Mouse (Mus musculus) neural tube, embryonic 15.5 days (tissue): ENCODE results near the gene Zup1. TPM values are rescaled to one million over a fixed set of nuclear protein-coding genes. Genes with fewer than 3 reads are reported as not detected.
"Not testable (repeated sequence)": the region's sequence is repeated elsewhere in the genome, so short reads cannot be mapped to it uniquely, and the experiment has no call there.

ENCODE experiments used
- ATAC-seq: fragments of 200-750 bp; cut with Nextera tagmentation; 2 replicates; pipeline ENCODE4 v1.8.0; 2017; ENCODE audit warnings: mild to moderate bottlenecking, moderate TSS enrichment, moderate library complexity; ENCODE audit not compliant: low FRiP score
- H3K27ac ChIP-seq: fragments of 300-500 bp; sonication (generic); replicated peaks from 2 replicates; pipeline ENCODE4 v1.5.1; 2015; ENCODE audit warnings: mild to moderate bottlenecking, inconsistent platforms
- H3K27me3 ChIP-seq: fragments of 300-500 bp; sonication (generic); replicated peaks from 2 replicates; pipeline ENCODE4 v1.6.1; 2015; ENCODE audit warnings: inconsistent platforms
- H3K36me3 ChIP-seq: fragments of 300-500 bp; sonication (generic); 2 replicates; pipeline ENCODE4 v1.6.1; 2015; ENCODE audit warnings: inconsistent platforms
- H3K4me1 ChIP-seq: fragments of 300-500 bp; sonication (generic); 2 replicates; pipeline ENCODE4 v1.6.1; 2015; ENCODE audit warnings: inconsistent platforms
- H3K4me2 ChIP-seq: fragments of 300-500 bp; sonication (generic); 2 replicates; pipeline ENCODE4 v1.6.1; 2015; ENCODE audit warnings: inconsistent platforms, mild to moderate bottlenecking, moderate library complexity
- H3K4me3 ChIP-seq: fragments of 300-500 bp; sonication (generic); replicated peaks from 2 replicates; pipeline ENCODE4 v1.5.1; 2015; ENCODE audit warnings: mild to moderate bottlenecking, inconsistent platforms
- H3K9ac ChIP-seq: fragments of 300-500 bp; sonication (generic); replicated peaks from 2 replicates; pipeline ENCODE4 v1.6.1; 2015; ENCODE audit warnings: mild to moderate bottlenecking, inconsistent platforms
- H3K9me3 ChIP-seq: fragments of 300-500 bp; sonication (generic); replicated peaks from 2 replicates; pipeline ENCODE4 v1.6.1; 2016; ENCODE audit warnings: inconsistent platforms
- WGBS: fragments of 180-500 bp; shearing (Covaris S2); methylation state at CpG from one replicate; pipeline ENCODE4 v1.1.7; 2015; ENCODE audit warnings: mixed read lengths; 5-methylcytosine and 5-hydroxymethylcytosine counted together
- polyA plus RNA-seq: library from polyadenylated mRNA; unstranded; fragments of >200 nt; fragmentation: Nextera tagmentation; extraction: Ambion mirVana; gene quantifications from 2 replicates; pipeline ENCODE4 v1.2.1, GENCODE M21; 2015

The Zup1 gene
- 19.6 and 21.4 TPM in 2 replicates for polyA plus RNA-seq

DNA sequence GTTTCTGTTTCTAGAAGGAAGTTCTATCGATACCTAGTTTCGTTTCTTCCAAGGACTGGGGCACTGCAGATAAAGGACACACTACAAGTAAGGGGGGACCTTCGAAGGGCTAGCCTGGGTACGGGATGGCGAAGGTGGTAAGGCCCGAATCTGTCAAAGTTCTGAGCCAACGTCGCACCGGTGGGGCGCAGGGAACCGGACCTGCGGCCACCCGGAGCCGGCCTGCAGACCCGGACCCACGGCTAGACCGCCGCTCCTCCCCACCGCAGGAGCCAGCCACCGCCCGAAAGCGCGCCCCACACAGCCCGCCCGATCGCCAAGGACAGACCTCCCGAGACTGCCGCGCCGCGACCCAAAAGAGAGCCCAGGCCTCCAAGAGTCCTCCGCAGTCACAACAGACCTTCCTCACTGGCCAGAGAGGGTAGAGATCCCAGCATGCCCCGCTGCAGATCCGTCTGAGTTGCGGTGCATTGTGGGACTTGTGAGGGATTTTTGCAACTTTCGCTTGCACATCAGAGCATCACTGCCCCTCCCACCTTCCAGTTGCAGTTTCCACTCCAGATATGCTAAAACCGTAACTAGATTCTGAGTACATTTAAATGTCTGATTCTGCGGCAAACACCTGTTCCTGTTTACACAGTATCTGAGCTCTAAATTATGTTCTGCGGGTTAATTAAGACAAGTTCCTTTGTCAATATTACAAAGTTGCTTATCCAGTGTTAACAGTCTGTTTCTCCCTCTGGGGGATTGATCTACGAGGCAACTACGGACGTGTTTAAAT, at the start of gene Zup1:
Zup1 (minus strand) TSS at position 467 of the 781 bp plus-strand sequence.
- Histone ChIP-seq H3K4me1 (peaks cover 23% of the 10 kb centered on the region), H3K4me3 (peak within 1 kb of the TSS; percentile 91), H3K9ac (peak within 1 kb of the TSS; percentile 95), H3K4me2 (peak within 1 kb of the TSS; percentile 72), H3K27me3 (no peaks in the 10 kb centered on the region), H3K36me3 (peaks cover 8% of the 10 kb centered on the region), H3K9me3 (no peaks in the 10 kb centered on the region), H3K27ac (peak within 1 kb of the TSS; percentile 83)
- ATAC-seq: peak; percentile 98
- 3% methylated on average over 42 of the region's 42 CpGs for WGBS

DNA sequence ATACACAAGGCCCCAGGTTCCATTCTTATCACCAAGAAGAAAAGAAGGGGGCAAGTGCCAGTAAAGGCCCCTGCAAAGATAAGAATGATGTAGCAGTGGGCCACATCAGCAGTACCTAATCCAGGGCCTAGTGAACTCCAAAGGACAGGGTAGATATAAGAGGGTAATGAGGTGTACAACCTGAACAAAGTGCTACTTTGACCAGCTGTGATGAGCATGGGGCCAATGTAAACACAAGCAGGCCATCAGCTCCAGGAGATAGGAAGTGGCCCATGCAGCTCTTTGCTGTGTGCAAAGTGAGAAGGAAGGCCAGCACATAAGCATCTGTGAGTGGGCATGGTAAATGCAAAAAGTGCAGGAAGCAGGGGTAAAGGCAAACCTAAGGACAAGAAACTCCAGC, 47.3 kb upstream of the Zup1 start:
- Histone ChIP-seq H3K36me3 (peaks cover 74% of the 10 kb centered on the region), H3K9ac (no peak overlapping the region)
- ATAC-seq: no peak

GRCm38 (mm10) chr10:33996686-33997085, 45.6 kb upstream of the Zup1 start:
- 89% methylated on average over 6 of the region's 8 CpGs for WGBS
- not testable (repeated sequence) for H3K27ac ChIP-seq, H3K4me1 ChIP-seq, ATAC-seq, H3K9ac ChIP-seq, H3K9me3 ChIP-seq, H3K4me2 ChIP-seq, H3K4me3 ChIP-seq, H3K27me3 ChIP-seq
- peaks cover 79% of the 10 kb centered on the region for H3K36me3 ChIP-seq

More for the DNA sequence above, 47.3 kb upstream of the Zup1 start:
- no peak overlapping the region for H3K27ac ChIP-seq
- H3K4me1 ChIP-seq: no peaks in the 10 kb centered on the region
- H3K4me2 ChIP-seq: no peak overlapping the region
- H3K4me3 ChIP-seq: no peak overlapping the region
- H3K27me3 ChIP-seq: no peaks in the 10 kb centered on the region
- no peaks in the 10 kb centered on the region for H3K9me3 ChIP-seq

DNA sequence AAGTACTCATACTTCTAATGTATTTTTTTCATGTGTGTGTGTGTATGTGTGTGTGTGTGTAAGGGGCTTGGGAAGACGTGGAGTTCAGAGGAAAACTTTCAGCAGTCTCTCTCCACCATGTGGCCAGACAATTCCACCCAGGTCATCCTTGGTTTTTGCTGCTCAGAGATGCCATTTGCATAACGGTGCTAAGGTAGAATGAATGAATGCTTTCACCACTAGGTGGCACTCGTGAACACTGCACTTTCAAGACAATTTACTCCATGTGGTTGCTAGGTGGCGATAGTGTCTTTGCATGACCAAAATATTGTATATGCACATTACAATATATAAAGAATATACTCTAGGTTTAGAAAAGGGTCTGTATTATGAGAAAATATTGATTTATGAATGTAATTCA, 35.7 kb upstream of the Zup1 start:
- 30% methylated on average over 4 of the region's 4 CpGs for WGBS
- Histone ChIP-seq H3K4me2 (no peak overlapping the region), H3K4me1 (no peaks in the 10 kb centered on the region), H3K4me3 (no peak overlapping the region), H3K27me3 (no peaks in the 10 kb centered on the region), H3K9ac (no peak overlapping the region), H3K9me3 (no peaks in the 10 kb centered on the region), H3K27ac (no peak overlapping the region), H3K36me3 (peaks cover 12% of the 10 kb centered on the region)
- ATAC-seq: peak; percentile 73

DNA sequence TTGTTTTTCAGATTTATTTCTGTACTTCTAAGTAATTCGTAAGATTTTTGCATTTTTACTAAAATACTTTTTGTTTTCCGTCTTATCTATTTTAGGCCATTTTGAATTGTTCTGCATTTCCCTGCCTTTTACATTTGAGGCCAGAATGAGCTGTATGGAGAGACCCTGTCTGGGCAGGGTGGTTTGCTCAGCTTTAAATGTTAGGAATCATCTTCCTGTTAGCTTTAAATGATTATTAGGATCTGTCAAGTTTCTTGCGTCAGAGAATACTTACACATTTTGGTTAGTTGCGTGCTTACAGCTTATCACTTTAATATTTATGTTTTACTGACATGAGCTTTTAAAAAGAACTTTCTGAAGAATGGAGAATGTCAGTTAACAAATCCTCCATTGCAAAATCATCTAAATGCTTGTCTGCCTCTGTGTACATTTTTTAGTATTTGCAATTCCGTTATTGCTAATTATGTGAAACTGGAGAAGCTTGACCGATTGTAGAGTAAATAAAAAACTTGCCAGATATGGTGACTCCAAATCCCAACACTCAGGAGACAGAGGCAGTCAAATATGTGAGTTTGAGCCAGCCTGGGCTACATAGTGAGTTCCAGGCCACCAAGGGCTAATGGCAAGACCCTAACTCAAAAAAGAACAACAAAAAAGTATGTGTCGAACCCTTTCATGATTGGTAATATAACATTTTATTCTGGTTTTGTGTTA, 23.9 kb upstream of the Zup1 start:
- 92% methylated on average over 7 of the region's 7 CpGs for WGBS
- Histone ChIP-seq H3K4me2 (no peak overlapping the region), H3K27ac (no peak overlapping the region), H3K9me3 (no peaks in the 10 kb centered on the region), H3K9ac (no peak overlapping the region), H3K4me3 (no peak overlapping the region), H3K4me1 (no peaks in the 10 kb centered on the region), H3K36me3 (no peaks in the 10 kb centered on the region), H3K27me3 (no peaks in the 10 kb centered on the region)
- ATAC-seq: no peak

DNA sequence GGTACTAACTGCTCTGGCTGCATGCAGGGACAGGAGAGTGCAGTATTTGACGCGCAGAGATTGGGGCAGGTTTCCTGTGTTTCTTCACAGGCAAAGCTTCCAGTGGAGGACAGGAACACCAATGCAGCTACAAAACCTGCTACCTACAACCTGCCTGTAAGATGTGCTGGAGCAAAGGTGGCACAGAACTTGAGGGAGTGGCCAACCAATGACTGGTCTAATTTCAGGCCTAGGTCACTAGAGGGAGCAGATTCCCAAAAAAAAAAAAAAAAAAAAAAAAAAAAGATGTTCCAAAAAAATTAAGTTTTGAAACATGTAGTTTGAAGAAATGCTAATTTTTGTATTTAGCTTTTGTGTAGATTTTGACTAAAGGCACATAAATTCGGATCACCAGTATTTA, 1.4 kb upstream of the Zup1 start:
- peaks cover 23% of the 10 kb centered on the region for H3K4me1 ChIP-seq
- peaks cover 8% of the 10 kb centered on the region for H3K36me3 ChIP-seq
- H3K4me2 ChIP-seq: no peak overlapping the region
- H3K27ac ChIP-seq: no peak overlapping the region
- no peak overlapping the region for H3K4me3 ChIP-seq
- no peak overlapping the region for H3K9ac ChIP-seq
- H3K9me3 ChIP-seq: no peaks in the 10 kb centered on the region
- no peak for ATAC-seq
- 73% methylated on average over 3 of the region's 3 CpGs for WGBS
- no peaks in the 10 kb centered on the region for H3K27me3 ChIP-seq

GRCm38 (mm10) chr10:33946336-33946735, 4.7 kb downstream of the Zup1 start:
- H3K9ac ChIP-seq: no peak overlapping the region
- H3K4me1 ChIP-seq: peaks cover 26% of the 10 kb centered on the region
- H3K36me3 ChIP-seq: peaks cover 18% of the 10 kb centered on the region
- no peaks in the 10 kb centered on the region for H3K27me3 ChIP-seq
- no peak overlapping the region for H3K4me3 ChIP-seq
- ATAC-seq: no peak
- H3K9me3 ChIP-seq: no peaks in the 10 kb centered on the region
- H3K4me2 ChIP-seq: no peak overlapping the region
- 93% methylated on average over 2 of the region's 2 CpGs for WGBS
- H3K27ac ChIP-seq: no peak overlapping the region

DNA sequence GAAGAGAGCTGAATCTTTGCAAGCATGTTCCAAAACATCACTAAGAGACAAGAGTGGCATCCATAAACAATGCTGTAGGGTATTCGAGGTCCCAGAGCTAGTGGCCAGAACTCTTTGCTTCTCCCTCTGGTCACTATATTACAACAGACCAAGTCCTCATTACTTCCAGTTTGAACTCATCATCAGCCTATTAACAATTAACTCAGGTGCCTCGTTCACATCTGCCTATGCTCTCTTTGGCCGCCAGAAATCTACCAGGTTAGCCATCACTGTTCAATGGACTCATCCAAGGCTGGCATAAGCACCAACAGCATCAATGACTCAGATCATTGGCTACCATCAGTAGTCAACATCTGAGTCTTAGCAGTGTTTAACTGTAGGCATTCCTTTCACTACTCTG, 5.7 kb downstream of the Zup1 start:
- H3K27ac ChIP-seq: no peak overlapping the region
- no peaks in the 10 kb centered on the region for H3K9me3 ChIP-seq
- H3K27me3 ChIP-seq: no peaks in the 10 kb centered on the region
- peaks cover 25% of the 10 kb centered on the region for H3K36me3 ChIP-seq
- H3K4me1 ChIP-seq: peaks cover 23% of the 10 kb centered on the region
- no peak overlapping the region for H3K9ac ChIP-seq
- no peak overlapping the region for H3K4me3 ChIP-seq
- ATAC-seq: no peak
- WGBS: 87% methylated on average over 3 of the region's 3 CpGs
- H3K4me2 ChIP-seq: no peak overlapping the region

DNA sequence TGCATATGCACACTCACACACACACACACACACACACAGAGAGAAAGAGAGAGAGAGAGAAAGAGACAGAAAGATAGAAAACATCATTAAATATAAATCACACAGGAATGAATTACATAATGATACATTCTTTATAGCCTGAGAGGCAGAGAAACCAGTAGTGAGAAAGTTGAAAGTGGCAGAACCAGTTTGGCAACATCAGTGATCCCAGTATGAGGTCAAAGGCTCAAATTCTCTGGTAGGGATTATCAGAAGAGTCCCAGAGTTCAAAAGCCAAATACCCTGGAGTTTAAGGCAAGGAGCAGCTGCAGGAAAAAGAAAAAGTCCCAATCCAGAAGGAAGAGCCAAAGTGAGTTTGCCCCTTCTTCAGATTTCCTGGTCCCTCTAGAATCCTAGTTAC, 10.4 kb downstream of the Zup1 start:
- no peak overlapping the region for H3K4me3 ChIP-seq
- H3K4me1 ChIP-seq: peaks cover 2% of the 10 kb centered on the region; the same call in 1 of the 2 replicates
- no peak for ATAC-seq
- H3K27ac ChIP-seq: no peak overlapping the region
- no peak overlapping the region for H3K9ac ChIP-seq
- no peaks in the 10 kb centered on the region for H3K27me3 ChIP-seq
- H3K9me3 ChIP-seq: no peaks in the 10 kb centered on the region
- peaks cover 46% of the 10 kb centered on the region for H3K36me3 ChIP-seq
- no peak overlapping the region for H3K4me2 ChIP-seq

DNA sequence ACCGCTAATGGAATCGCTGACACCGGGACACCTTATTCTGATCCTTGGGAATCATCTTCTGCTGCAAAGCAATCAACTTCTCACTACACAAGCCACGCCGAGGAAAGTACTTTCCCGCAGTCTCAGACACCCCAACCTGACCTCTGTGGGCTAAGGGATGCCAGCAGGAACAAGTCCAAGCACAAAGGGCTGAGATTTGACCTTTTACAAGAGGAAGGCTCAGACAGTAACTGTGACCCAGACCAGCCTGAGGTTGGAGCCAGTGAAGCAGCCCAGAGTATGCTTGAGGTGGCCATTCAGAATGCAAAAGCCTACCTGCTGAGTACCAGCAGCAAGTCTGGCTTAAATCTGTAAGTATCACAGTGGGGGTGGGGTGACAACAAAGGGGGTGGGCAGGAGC, 45.6 kb downstream of the Zup1 start:
- H3K4me1 ChIP-seq: 0 out of 2 replicates have a peak, but pooled peaks cover 6% of the 10 kb centered on the region
- H3K9me3 ChIP-seq: no peaks in the 10 kb centered on the region
- peak overlapping the region; percentile 79 for H3K4me2 ChIP-seq
- H3K27me3 ChIP-seq: no peaks in the 10 kb centered on the region
- no peak overlapping the region for H3K27ac ChIP-seq
- H3K4me3 ChIP-seq: peak overlapping the region; percentile 47
- ATAC-seq: no peak; the same call in 1 of the 2 replicates
- no peak overlapping the region for H3K9ac ChIP-seq
- no peaks in the 10 kb centered on the region for H3K36me3 ChIP-seq
- 3% methylated on average over 6 of the region's 6 CpGs for WGBS

GRCm38 (mm10) chr10:33904530-33905481, 46.3 kb downstream of the Zup1 start, which contains the start of gene Rsph4a:
Gene Rsph4a (plus strand): TSS chr10:33905111.
- Histone ChIP-seq H3K4me1 (0 out of 2 replicates have a peak, but pooled peaks cover 6% of the 10 kb centered on the region), H3K27ac (no peak within 1 kb of the TSS), H3K9me3 (no peaks in the 10 kb centered on the region), H3K4me2 (peak within 1 kb of the TSS; percentile 79), H3K9ac (peak within 1 kb of the TSS; percentile 41; the same call in 1 of the 2 replicates), H3K36me3 (no peaks in the 10 kb centered on the region), H3K4me3 (peak within 1 kb of the TSS; percentile 47), H3K27me3 (no peaks in the 10 kb centered on the region)
- ATAC-seq: peak; percentile 100
- 7% methylated on average over 17 of the region's 17 CpGs for WGBS
